Mouse (Mus musculus) midbrain, postnatal 0 days (tissue): ENCODE results near the gene Nyap1. TPM values are rescaled to one million over a fixed set of nuclear protein-coding genes. Genes with fewer than 3 reads are reported as not detected.

Experiments
- ATAC-seq: fragments of 200-750 bp; cut with Nextera tagmentation; 2 replicates; pipeline ENCODE4 v1.8.0; 2017; ENCODE audit warnings: moderate number of reproducible peaks, mild to moderate bottlenecking, moderate TSS enrichment, moderate library complexity; ENCODE audit not compliant: low FRiP score
- DNase-seq: peaks from one replicate; pipeline ENCODE4 v3.0.0-alpha.2; 2015; ENCODE audit warnings: low spot score
- H3K27ac ChIP-seq: fragments of 300-500 bp; sonication (generic); 2 replicates; pipeline ENCODE4 v1.5.1; 2014; ENCODE audit warnings: low read depth, mild to moderate bottlenecking, low read length, mixed read lengths
- H3K27me3 ChIP-seq: fragments of 300-500 bp; sonication (generic); 2 replicates; pipeline ENCODE4 v1.6.1; 2014; ENCODE audit warnings: low read length, control low read depth, mixed read lengths; ENCODE audit not compliant: insufficient read depth
- H3K36me3 ChIP-seq: fragments of 300-500 bp; sonication (generic); 2 replicates; pipeline ENCODE4 v1.6.1; 2014; ENCODE audit warnings: low read length, control low read depth, mixed read lengths; ENCODE audit not compliant: insufficient read depth
- H3K4me1 ChIP-seq: fragments of 300-500 bp; sonication (generic); 2 replicates; pipeline ENCODE4 v1.6.1; 2014; ENCODE audit warnings: mild to moderate bottlenecking, control low read depth, antibody characterized with exemption, low read length, mixed read lengths; ENCODE audit not compliant: insufficient read depth
- H3K4me2 ChIP-seq: fragments of 300-500 bp; sonication (generic); 2 replicates; pipeline ENCODE4 v1.6.1; 2014; ENCODE audit warnings: low read depth, mild to moderate bottlenecking, low read length, mixed read lengths; ENCODE audit not compliant: poor library complexity, severe bottlenecking
- H3K4me3 ChIP-seq: fragments of 300-500 bp; sonication (generic); 2 replicates; pipeline ENCODE4 v1.5.1; 2014; ENCODE audit warnings: low read depth, mild to moderate bottlenecking, low read length, moderate library complexity
- H3K9ac ChIP-seq: fragments of 300-500 bp; sonication (generic); replicated peaks from 2 replicates; pipeline ENCODE4 v1.6.1; 2014; ENCODE audit warnings: mild to moderate bottlenecking, low read length, moderate library complexity, mixed read lengths; ENCODE audit not compliant: poor library complexity, severe bottlenecking
- H3K9me3 ChIP-seq: fragments of 300-500 bp; sonication (generic); 2 replicates; pipeline ENCODE4 v1.6.1; 2016; ENCODE audit warnings: low read length, control low read depth
- CTCF ChIP-seq: IDR thresholded peaks from 2 replicates; pipeline ENCODE4 v1.5.1; 2016; ENCODE audit warnings: antibody characterized with exemption, mild to moderate bottlenecking
- WGBS: fragments of 180-500 bp; shearing (Covaris S2); extraction: QIAGEN DNeasy Blood & Tissue Kit; methylation state at CpG from one replicate; pipeline ENCODE4 v1.1.7; 2014; 5-methylcytosine and 5-hydroxymethylcytosine counted together
- polyA plus RNA-seq: library from polyadenylated mRNA; unstranded; fragments of >200 nt; fragmentation: Nextera tagmentation; extraction: Ambion mirVana; gene quantifications from 2 replicates; pipeline ENCODE4 v1.2.1, GENCODE M21; 2015
- total RNA-seq: library from RNA; depleted of rRNA; stranded (reverse); fragments of >200 nt; gene quantifications from 2 replicates; pipeline ENCODE4 v1.2.3, GENCODE M21; 2014

The Nyap1 gene
- total and polyA plus RNA-seq, 2 experiments from 2014 or later = 50.1 to 261 TPM

GRCm38 (mm10) chr5:137699850-137700249 lies 41.6 kb downstream of the Nyap1 start:
- DNase-seq = no peak
- TF ChIP-seq CTCF = no peak
- no peak for ATAC-seq

GRCm38 (mm10) chr5:137699080-137699479 lies 42.3 kb downstream of the Nyap1 start:
- Histone ChIP-seq H3K27me3 (no peaks in the 10 kb centered on the region), H3K4me1 (no peaks in the 10 kb centered on the region), H3K4me3 (no peak overlapping the region), H3K9ac (no peak overlapping the region), H3K4me2 (no peak overlapping the region), H3K36me3 (no peaks in the 10 kb centered on the region), H3K27ac (no peak overlapping the region), H3K9me3 (no peaks in the 10 kb centered on the region)
- TF ChIP-seq CTCF = no peak
- DNase-seq = no peak
- WGBS = 82% methylated on average over 3 of the region's 3 CpGs
- ATAC-seq = no peak

More at GRCm38 (mm10) chr5:137699850-137700249, 41.6 kb downstream of the Nyap1 start:
- no peaks in the 10 kb centered on the region for H3K36me3 ChIP-seq
- H3K4me1 ChIP-seq = no peaks in the 10 kb centered on the region
- no peak overlapping the region for H3K9ac ChIP-seq
- no peak overlapping the region for H3K4me2 ChIP-seq
- H3K27me3 ChIP-seq = no peaks in the 10 kb centered on the region
- H3K27ac ChIP-seq = no peak overlapping the region
- WGBS = 67% methylated on average over 2 of the region's 2 CpGs
- no peak overlapping the region for H3K4me3 ChIP-seq
- no peaks in the 10 kb centered on the region for H3K9me3 ChIP-seq

- no peak for ATAC-seq
- Histone ChIP-seq H3K4me2 (no peak overlapping the region), H3K9ac (no peak overlapping the region), H3K4me3 (no peak overlapping the region), H3K9me3 (no peaks in the 10 kb centered on the region), H3K27me3 (no peaks in the 10 kb centered on the region), H3K27ac (no peak overlapping the region), H3K4me1 (no peaks in the 10 kb centered on the region), H3K36me3 (no peaks in the 10 kb centered on the region)
- TF ChIP-seq CTCF = no peak
- no peak for DNase-seq
- 88% methylated on average over 4 of the region's 4 CpGs for WGBS
Measured at GRCm38 (mm10) chr5:137695930-137696329, 45.5 kb downstream of the Nyap1 start.

- DNase-seq (no peak), ATAC-seq (no peak)
- H3K9me3 ChIP-seq = no peaks in the 10 kb centered on the region
- H3K4me3 ChIP-seq = no peak overlapping the region
- H3K36me3 ChIP-seq = no peaks in the 10 kb centered on the region
- H3K9ac ChIP-seq = no peak overlapping the region
- H3K27ac ChIP-seq = no peak overlapping the region
- no peaks in the 10 kb centered on the region for H3K27me3 ChIP-seq
- no peaks in the 10 kb centered on the region for H3K4me1 ChIP-seq
- WGBS = 25% methylated on average over 3 of the region's 3 CpGs
- TF ChIP-seq CTCF = no peak
- H3K4me2 ChIP-seq = no peak overlapping the region
Measured at GRCm38 (mm10) chr5:137694796-137695195, 46.6 kb downstream of the Nyap1 start.

GRCm38 (mm10) chr5:137691881-137692280 lies 49.5 kb downstream of the Nyap1 start:
- DNase-seq (no peak), ATAC-seq (no peak)
- Histone ChIP-seq H3K9ac (no peak overlapping the region), H3K4me2 (no peak overlapping the region), H3K9me3 (no peaks in the 10 kb centered on the region), H3K27ac (no peak overlapping the region), H3K4me1 (no peaks in the 10 kb centered on the region), H3K27me3 (no peaks in the 10 kb centered on the region), H3K4me3 (no peak overlapping the region), H3K36me3 (no peaks in the 10 kb centered on the region)
- no peak for TF ChIP-seq CTCF
- WGBS = 74% methylated on average over 1 of the region's 1 CpGs

- TF ChIP-seq CTCF = no peak
- Histone ChIP-seq H3K36me3 (no peaks in the 10 kb centered on the region), H3K9ac (no peak overlapping the region), H3K27ac (no peak overlapping the region), H3K9me3 (no peaks in the 10 kb centered on the region), H3K27me3 (no peaks in the 10 kb centered on the region), H3K4me1 (no peaks in the 10 kb centered on the region), H3K4me3 (no peak overlapping the region), H3K4me2 (no peak overlapping the region)
- WGBS = 67% methylated on average over 9 of the region's 9 CpGs
- no peak for ATAC-seq
- no peak for DNase-seq
Measured at GRCm38 (mm10) chr5:137690531-137690930, 50.9 kb downstream of the Nyap1 start.
